ENCODE assay signal across 27 mouse cellular contexts in the genomic region with DNA sequence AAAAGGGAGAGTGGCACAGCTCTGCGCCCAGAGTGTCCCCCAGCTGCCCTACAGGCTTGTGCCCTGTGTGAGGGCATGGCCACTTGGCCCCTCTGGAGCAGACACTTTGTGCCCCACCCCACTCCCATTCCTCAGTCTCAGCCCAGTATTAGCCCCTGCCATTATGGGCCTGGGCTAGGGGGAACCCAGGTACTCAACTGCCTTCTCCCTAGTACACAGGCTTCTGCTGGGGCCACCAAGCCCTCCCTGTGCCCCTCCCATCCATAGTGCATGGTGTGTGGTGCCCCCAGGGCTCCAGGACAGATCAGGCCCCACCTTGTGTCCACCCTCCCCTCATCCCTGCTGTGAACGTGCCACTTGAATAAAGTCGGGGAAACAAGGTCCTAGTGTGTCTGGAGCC. TPM values are rescaled to one million over a fixed set of nuclear protein-coding genes. Genes with fewer than 3 reads are reported as not detected.
DNase-seq lines count a peak whose midpoint lies in the region; ATAC-seq and TF ChIP-seq lines count a peak whose summit lies in the region.
"Had no signal": no experiment of that assay in that cellular context is flagged by ENCODE, and none has a peak within 500 bp of the region (broad histone marks: within the 10 kb centered on the region; RNA-seq: fewer than 3 reads in every experiment).

No protein-coding gene starts in this region.

- ATAC-seq in heart, embryonic 12.5 days (ENCODE audit: insufficient number of reproducible peaks, low FRiP score): 0 out of 2 replicates have a peak, but pooled peaks have one; percentile 16
- 0 out of 2 replicates have a peak, but pooled peaks have one; percentile 11 for ATAC-seq in hindbrain, postnatal 0 days
- no peak for ATAC-seq in hindbrain, embryonic 13.5 days (ENCODE audit: low FRiP score)
- ATAC-seq in midbrain, embryonic 11.5 days (ENCODE audit: low FRiP score): 0 out of 2 replicates have a peak, but pooled peaks have one; percentile 18
- ATAC-seq: CD4-positive, CD25-positive, alpha-beta regulatory T cell, adult 4 months had no signal

- peaks cover 3% of the 10 kb centered on the region; the same call in 1 of the 2 replicates for H3K4me1 ChIP-seq in heart, embryonic 12.5 days (replicated peaks)
- no peaks in the 10 kb centered on the region for H3K4me1 ChIP-seq in hindbrain, postnatal 0 days (ENCODE audit: insufficient read depth, low read length)
- peaks cover 19% of the 10 kb centered on the region for H3K4me1 ChIP-seq in hindbrain, embryonic 13.5 days (replicated peaks)
- no peaks in the 10 kb centered on the region; the same call in 1 of the 2 replicates for H3K4me1 ChIP-seq in midbrain, embryonic 11.5 days (ENCODE audit: control insufficient read depth, insufficient read depth, low read length)
- peaks cover 3% of the 10 kb centered on the region; the same call in 1 of the 2 replicates for H3K4me1 ChIP-seq in midbrain, embryonic 10.5 days
- H3K4me1 ChIP-seq: embryonic facial prominence, embryonic 13.5 days; heart, embryonic 13.5 days had no signal

- 80% methylated on average over 3 of the region's 3 CpGs for WGBS in heart, embryonic 12.5 days
- WGBS in hindbrain, postnatal 0 days: 83% methylated on average over 3 of the region's 3 CpGs
- 88% methylated on average over 3 of the region's 3 CpGs for WGBS in hindbrain, embryonic 13.5 days
- 87% methylated on average over 3 of the region's 3 CpGs for WGBS in midbrain, embryonic 11.5 days
- 85% methylated on average over 3 of the region's 3 CpGs for WGBS in midbrain, embryonic 10.5 days

- H3K9me3 ChIP-seq in heart, embryonic 12.5 days (replicated peaks): no peaks in the 10 kb centered on the region
- no peaks in the 10 kb centered on the region for H3K9me3 ChIP-seq in hindbrain, postnatal 0 days (ENCODE audit: low read length)
- no peaks in the 10 kb centered on the region for H3K9me3 ChIP-seq in hindbrain, embryonic 13.5 days
- no peaks in the 10 kb centered on the region for H3K9me3 ChIP-seq in midbrain, embryonic 11.5 days (ENCODE audit: control insufficient read depth, low read length)
- no peaks in the 10 kb centered on the region for H3K9me3 ChIP-seq in midbrain, embryonic 10.5 days (replicated peaks)
- H3K9me3 ChIP-seq: embryonic facial prominence, embryonic 13.5 days; forebrain, embryonic 12.5 days; G1E; heart, embryonic 13.5 days; hindbrain, embryonic 15.5 days had no signal

- H3K9ac ChIP-seq in heart, embryonic 12.5 days: no peak overlapping the region
- no peak overlapping the region for H3K9ac ChIP-seq in hindbrain, postnatal 0 days (replicated peaks; ENCODE audit: low read length)
- H3K9ac ChIP-seq in hindbrain, embryonic 13.5 days: no peak overlapping the region
- H3K9ac ChIP-seq in midbrain, embryonic 11.5 days (ENCODE audit: low read length): no peak overlapping the region
- H3K9ac ChIP-seq: embryonic facial prominence, embryonic 13.5 days; forebrain, embryonic 12.5 days; heart, embryonic 13.5 days; hindbrain, embryonic 15.5 days had no signal

- no peak overlapping the region for H3K27ac ChIP-seq in heart, embryonic 12.5 days (ENCODE audit: poor library complexity, severe bottlenecking)
- no peak overlapping the region for H3K27ac ChIP-seq in hindbrain, postnatal 0 days
- no peak overlapping the region for H3K27ac ChIP-seq in hindbrain, embryonic 13.5 days
- H3K27ac ChIP-seq in midbrain, embryonic 11.5 days (ENCODE audit: low read depth, low read length): no peak overlapping the region
- no peak overlapping the region for H3K27ac ChIP-seq in midbrain, embryonic 10.5 days (replicated peaks)
- H3K27ac ChIP-seq: embryonic facial prominence, embryonic 13.5 days; forebrain, embryonic 12.5 days; heart, embryonic 13.5 days; hindbrain, embryonic 15.5 days had no signal

- no peak overlapping the region for H3K4me3 ChIP-seq in heart, embryonic 12.5 days
- H3K4me3 ChIP-seq in hindbrain, postnatal 0 days (ENCODE audit: low read length): no peak overlapping the region
- H3K4me3 ChIP-seq in hindbrain, embryonic 13.5 days: no peak overlapping the region
- H3K4me3 ChIP-seq in midbrain, embryonic 11.5 days (ENCODE audit: low read depth, low read length): no peak overlapping the region
- H3K4me3 ChIP-seq in midbrain, embryonic 10.5 days: no peak overlapping the region
- H3K4me3 ChIP-seq: embryonic facial prominence, embryonic 13.5 days; forebrain, embryonic 12.5 days; heart, embryonic 13.5 days; hindbrain, embryonic 15.5 days had no signal

- intact Hi-C loops in heart, postnatal 36 days (cut with DNase I): loop anchor here (10.0 kb wide), 1 partner anchor 279 kb away; no protein-coding TSS in a partner anchor

- H3K4me2 ChIP-seq in heart, embryonic 12.5 days: no peak overlapping the region
- no peak overlapping the region for H3K4me2 ChIP-seq in hindbrain, postnatal 0 days (ENCODE audit: low read depth, low read length)
- no peak overlapping the region for H3K4me2 ChIP-seq in hindbrain, embryonic 13.5 days
- no peak overlapping the region for H3K4me2 ChIP-seq in midbrain, embryonic 11.5 days
- H3K4me2 ChIP-seq: embryonic facial prominence, embryonic 13.5 days; forebrain, embryonic 12.5 days; heart, embryonic 13.5 days; hindbrain, embryonic 15.5 days had no signal

- peak; percentile 1 for DNase-seq in cerebellum, adult 8-10 months
- no peak for DNase-seq in cerebellum, postnatal 25 days
- DNase-seq in heart, postnatal 36 days: no peak
- DNase-seq in hindbrain, postnatal 0 days (ENCODE audit: low spot score): no peak
- DNase-seq in midbrain, embryonic 11.5 days (ENCODE audit: low spot score, missing footprints): peak; percentile 70
- no peak for DNase-seq in midbrain, embryonic 10.5 days (ENCODE audit: low spot score)
- DNase-seq: adrenal gland, postnatal 10 days; B cell, adult 2 months; cerebellum, adult 11 months; cerebellum, adult 9-10 months; cerebellum, postnatal 36 days; gastrocnemius, postnatal 36 days; heart, adult 18-20 months; heart, postnatal 14 days; kidney, adult 11 months had no signal

- no peak for TF ChIP-seq CTCF in hindbrain, postnatal 0 days (IDR thresholded peaks at IDR 0.05; ENCODE audit: low read depth)

- H3K27me3 ChIP-seq in heart, embryonic 12.5 days (replicated peaks): no peaks in the 10 kb centered on the region
- no peaks in the 10 kb centered on the region for H3K27me3 ChIP-seq in hindbrain, postnatal 0 days (ENCODE audit: insufficient read depth, low read length)
- no peaks in the 10 kb centered on the region for H3K27me3 ChIP-seq in hindbrain, embryonic 13.5 days
- no peaks in the 10 kb centered on the region for H3K27me3 ChIP-seq in midbrain, embryonic 11.5 days (ENCODE audit: control insufficient read depth, insufficient read depth, low read length)
- no peaks in the 10 kb centered on the region for H3K27me3 ChIP-seq in midbrain, embryonic 10.5 days (ENCODE audit: low read depth, poor library complexity, severe bottlenecking)
- H3K27me3 ChIP-seq: embryonic facial prominence, embryonic 13.5 days; forebrain, embryonic 12.5 days; heart, embryonic 13.5 days; hindbrain, embryonic 15.5 days had no signal

- H3K36me3 ChIP-seq in heart, embryonic 12.5 days: peaks cover 63% of the 10 kb centered on the region
- peaks cover 55% of the 10 kb centered on the region for H3K36me3 ChIP-seq in hindbrain, postnatal 0 days (ENCODE audit: insufficient read depth, low read length)
- H3K36me3 ChIP-seq in hindbrain, embryonic 13.5 days: peaks cover 57% of the 10 kb centered on the region
- H3K36me3 ChIP-seq in midbrain, embryonic 11.5 days (ENCODE audit: control insufficient read depth, insufficient read depth, low read length): peaks cover 21% of the 10 kb centered on the region
- peaks cover 67% of the 10 kb centered on the region for H3K36me3 ChIP-seq in midbrain, embryonic 10.5 days

RNA-seq across cellular contexts. Expression of a gene that starts 8.2 kb away (rescaled TPM):
- 44.0 and 47.2 TPM in 2 replicates for polyA plus RNA-seq in heart, embryonic 12.5 days (2016; fragmentation: Nextera tagmentation; extraction: Ambion mirVana)
- 10 to 100 TPM; 18.2 to 20.3 TPM for total RNA-seq in heart, postnatal 36 days (2021)
- total RNA-seq in hindbrain, postnatal 0 days (2014; rRNA removed): 67.5 and 75.5 TPM in 2 replicates
- 76.5 and 81.4 TPM in 2 replicates for polyA plus RNA-seq in hindbrain, postnatal 0 days (2015; fragmentation: Nextera tagmentation; extraction: Ambion mirVana)
- polyA plus RNA-seq in hindbrain, embryonic 13.5 days (2015; fragmentation: Nextera tagmentation; extraction: Ambion mirVana): 74.9 and 76.6 TPM in 2 replicates
- 80.7 and 81.2 TPM in 2 replicates for polyA plus RNA-seq in midbrain, embryonic 11.5 days (2014; fragmentation: Nextera tagmentation; extraction: Ambion mirVana)
- polyA plus RNA-seq in midbrain, embryonic 10.5 days (2016; fragmentation: Nextera tagmentation; extraction: Ambion mirVana): 74.3 and 80.7 TPM in 2 replicates

RNA-seq across cellular contexts. Expression of a gene that starts 50.3 kb away (rescaled TPM):
- polyA plus RNA-seq in heart, embryonic 12.5 days (2016; fragmentation: Nextera tagmentation; extraction: Ambion mirVana): not detected in 2 replicates
- not detected for total RNA-seq in heart, postnatal 36 days (2021)
- not detected in 2 replicates for total RNA-seq in hindbrain, postnatal 0 days (2014; rRNA removed)
- polyA plus RNA-seq in hindbrain, postnatal 0 days (2015; fragmentation: Nextera tagmentation; extraction: Ambion mirVana): not detected in 2 replicates
- polyA plus RNA-seq in hindbrain, embryonic 13.5 days (2015; fragmentation: Nextera tagmentation; extraction: Ambion mirVana): not detected in 2 replicates
- not detected in 2 replicates for polyA plus RNA-seq in midbrain, embryonic 11.5 days (2014; fragmentation: Nextera tagmentation; extraction: Ambion mirVana)
- polyA plus RNA-seq in midbrain, embryonic 10.5 days (2016; fragmentation: Nextera tagmentation; extraction: Ambion mirVana): not detected in 2 replicates
- total RNA-seq: adrenal gland, postnatal 10 days; adrenal gland, postnatal 4 days; gastrocnemius, adult 8-10 months; gastrocnemius, postnatal 36 days; heart, adult 18-20 months; heart, postnatal 14 days had no signal
- polyA plus RNA-seq: brain, embryonic 14.5 days; CD4-positive, CD25-positive, alpha-beta regulatory T cell, adult 4 months; embryonic facial prominence, embryonic 13.5 days; forebrain, embryonic 12.5 days; G1E; heart, embryonic 13.5 days; hindbrain, embryonic 15.5 days; intestine, embryonic 14.5 days had no signal

Comparison
In these comparisons a context has a peak if more than half of its experiments do, and no peak if none do; other contexts are left out.
1. DNase-seq: peak in cerebellum, adult 8-10 months (single experiment) and midbrain, embryonic 11.5 days (single experiment); none in cerebellum, postnatal 25 days (0 of 2), heart, postnatal 36 days (0 of 2), hindbrain, postnatal 0 days (single experiment) and midbrain, embryonic 10.5 days (single experiment).